Mouse (Mus musculus) 3T3-L1 (cell line): ENCODE results near the gene 5730409E04Rik.

Experiments
- DNase-seq: peaks from one replicate; pipeline ENCODE4 v3.0.0-alpha.2; 2015; ENCODE audit warnings: low read depth, low spot score

Gene 5730409E04Rik

GRCm38 (mm10) chr4:126636330-126636729, 26.7 kb downstream of the 5730409E04Rik start:
- no peak for DNase-seq

- no peak for DNase-seq
Measured at GRCm38 (mm10) chr4:126637446-126637845, 27.8 kb downstream of the 5730409E04Rik start.

DNA sequence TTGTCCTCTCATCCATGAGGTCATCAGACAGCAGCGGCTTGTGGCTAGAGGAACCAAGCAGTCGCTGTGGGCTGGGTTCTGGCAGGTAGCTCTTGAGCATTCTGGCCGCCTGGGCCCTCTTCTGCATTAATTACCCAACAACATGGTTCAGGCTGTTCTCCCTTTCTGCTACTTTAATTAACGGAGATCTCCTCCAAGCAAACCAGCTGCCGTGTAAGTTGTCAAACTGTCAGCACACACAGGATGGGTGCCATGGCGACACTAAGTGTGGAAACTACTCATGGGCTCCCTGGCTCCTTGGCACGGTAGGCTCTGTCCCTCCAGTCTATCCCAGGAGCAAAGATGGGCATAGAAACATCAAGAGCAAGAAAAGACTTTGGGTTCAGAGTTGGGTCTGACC, 29.7 kb downstream of the 5730409E04Rik start:
- DNase-seq, result no peak

- no peak for DNase-seq
Measured at GRCm38 (mm10) chr4:126641901-126642300, 32.3 kb downstream of the 5730409E04Rik start.

DNA sequence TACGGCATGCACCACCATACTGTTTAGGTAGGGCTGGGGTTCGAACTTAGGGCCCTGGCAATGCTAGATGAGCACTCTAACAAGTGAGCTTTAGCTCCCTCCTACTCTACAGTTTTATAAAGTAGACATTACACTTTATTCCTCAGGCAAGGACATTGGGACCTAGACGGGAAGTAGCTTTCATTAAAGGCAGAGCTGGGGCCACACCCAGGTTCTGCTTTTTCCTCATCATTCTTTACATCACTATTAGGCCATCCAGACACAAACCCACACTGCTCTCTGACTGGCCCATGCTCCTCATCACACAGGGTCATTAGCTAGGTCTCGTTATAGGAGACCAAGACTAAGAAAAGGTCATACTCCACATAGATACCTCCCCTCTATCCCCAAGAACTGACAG, 34.2 kb downstream of the 5730409E04Rik start:
- DNase-seq, result no peak

DNA sequence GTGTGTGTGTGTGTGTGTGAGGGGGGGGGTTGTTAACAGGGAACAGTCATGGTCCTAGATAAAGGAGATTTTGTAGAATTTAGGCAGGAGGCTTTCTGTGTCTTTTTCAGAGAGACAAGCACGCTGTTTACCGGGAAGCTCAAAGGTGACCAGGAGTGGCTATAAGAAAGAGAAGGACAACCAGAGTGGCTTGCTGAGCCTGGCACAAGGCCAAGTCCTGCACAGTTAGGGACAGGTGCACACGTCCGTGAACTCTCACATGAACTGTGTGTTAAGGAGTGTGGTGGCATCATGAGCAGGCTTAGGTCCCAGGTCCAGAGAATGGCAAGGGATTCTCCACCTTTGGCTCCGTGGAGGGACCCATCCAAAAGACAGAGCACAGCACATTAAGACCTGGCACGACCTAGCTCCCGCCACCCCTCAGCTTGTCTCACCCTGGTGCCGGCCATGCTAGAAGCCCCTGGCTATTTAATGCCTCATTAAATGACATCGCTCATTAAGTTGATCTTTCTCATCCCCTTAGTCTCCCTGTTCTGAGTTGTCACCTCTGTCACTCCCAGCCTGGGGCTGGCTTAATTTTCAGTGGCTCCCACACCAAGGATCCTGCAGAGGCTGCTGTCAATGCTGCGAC, 34.8 kb downstream of the 5730409E04Rik start:
- DNase-seq, result no peak

DNA sequence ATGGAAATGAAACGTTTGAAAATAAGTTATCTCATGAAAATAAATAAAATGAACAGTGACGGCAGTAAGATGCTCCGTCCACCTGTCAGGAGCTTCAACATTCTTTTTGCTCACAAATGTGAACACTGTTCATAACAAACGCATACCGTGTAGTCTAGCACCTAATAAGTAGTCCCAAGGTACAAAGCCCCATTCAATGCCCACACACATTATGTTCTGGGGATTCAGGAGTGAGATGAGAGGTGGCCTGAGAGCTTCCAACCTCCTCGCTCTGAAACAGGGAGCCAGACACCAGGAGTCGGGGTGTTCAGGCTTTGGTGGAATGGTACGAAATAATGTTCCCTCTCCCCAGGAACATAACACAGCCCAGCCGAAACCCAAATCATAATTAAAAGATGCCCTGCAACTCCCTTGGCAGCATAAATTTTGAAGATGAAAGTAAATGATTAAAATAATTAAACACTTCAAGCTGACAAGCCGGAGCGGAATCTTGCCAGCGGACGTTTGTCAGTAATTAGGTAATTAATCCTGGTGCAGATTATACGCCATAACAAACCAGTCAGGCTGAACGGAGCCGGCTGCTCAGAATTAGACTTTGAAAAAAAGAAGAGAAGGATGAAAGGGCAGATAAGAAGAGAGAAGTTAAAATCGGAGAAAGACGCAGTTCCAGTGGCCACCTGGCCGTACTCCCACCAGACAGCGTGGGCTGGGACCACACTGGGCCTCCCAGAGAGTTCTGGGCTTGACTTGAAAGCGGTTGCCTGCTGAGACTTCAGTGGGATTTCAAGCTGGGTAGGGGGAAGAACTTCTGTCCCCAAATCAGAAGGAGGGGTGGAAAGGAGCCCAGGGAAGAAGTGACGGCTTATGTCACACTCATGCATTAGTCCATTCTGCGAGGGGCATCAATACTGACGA, 38.6 kb downstream of the 5730409E04Rik start:
- DNase-seq, result no peak

DNA sequence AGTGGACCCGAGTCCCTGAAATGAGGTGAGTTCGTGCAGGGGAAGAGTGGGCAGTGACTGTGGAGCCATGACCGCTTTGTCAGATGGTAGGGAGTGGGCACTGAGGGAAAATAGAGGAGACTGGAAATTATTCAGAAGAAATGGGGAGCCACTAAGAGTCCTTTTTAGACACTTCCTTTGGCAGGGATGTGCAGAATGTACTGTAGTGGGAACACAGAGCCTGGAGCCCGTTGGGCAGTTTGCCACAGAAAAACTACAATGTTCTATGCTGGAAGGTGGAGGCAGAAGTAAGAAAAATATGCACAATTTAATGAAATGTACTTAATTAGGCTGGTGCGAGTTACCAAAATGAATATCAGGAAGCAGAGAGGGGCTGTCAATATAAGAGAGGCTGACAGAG, 43.5 kb downstream of the 5730409E04Rik start:
- DNase-seq, result no peak

DNA sequence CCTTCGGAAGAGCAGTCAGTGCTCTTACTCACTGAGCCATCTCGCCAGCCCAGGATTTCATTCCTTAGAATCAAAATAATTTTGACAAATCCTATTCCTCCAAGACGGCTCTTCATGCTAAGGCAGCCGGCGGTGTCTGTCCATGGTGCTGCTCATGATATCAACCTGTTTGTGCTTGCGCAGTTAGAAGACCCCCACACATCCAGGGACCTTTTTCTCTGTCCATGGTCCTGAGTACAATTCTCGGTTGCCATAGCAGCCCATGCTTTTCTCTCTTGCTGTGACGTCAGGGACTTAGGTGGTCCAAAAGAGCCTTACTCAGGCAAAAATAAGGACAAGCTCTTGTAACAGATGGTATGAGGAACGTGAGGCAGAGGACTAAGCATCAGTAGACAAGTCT, 45.7 kb downstream of the 5730409E04Rik start:
- no peak for DNase-seq

GRCm38 (mm10) chr4:126661249-126661648, 51.6 kb downstream of the 5730409E04Rik start:
- DNase-seq, result no peak
